Mouse (Mus musculus) mature B cell (primary cell): ENCODE measurements around the gene Chrna5.
"Not testable (repeated sequence)": the region's sequence is repeated elsewhere in the genome, so short reads cannot be mapped to it uniquely, and the experiment has no call there.

ENCODE experiments used
- in situ Hi-C: fragments of 300-500 bp; cut with MboI; formaldehyde crosslinking; loops from 2 replicates; pipeline ENCODE4 v1.14.3; 2019

Gene Chrna5

DNA sequence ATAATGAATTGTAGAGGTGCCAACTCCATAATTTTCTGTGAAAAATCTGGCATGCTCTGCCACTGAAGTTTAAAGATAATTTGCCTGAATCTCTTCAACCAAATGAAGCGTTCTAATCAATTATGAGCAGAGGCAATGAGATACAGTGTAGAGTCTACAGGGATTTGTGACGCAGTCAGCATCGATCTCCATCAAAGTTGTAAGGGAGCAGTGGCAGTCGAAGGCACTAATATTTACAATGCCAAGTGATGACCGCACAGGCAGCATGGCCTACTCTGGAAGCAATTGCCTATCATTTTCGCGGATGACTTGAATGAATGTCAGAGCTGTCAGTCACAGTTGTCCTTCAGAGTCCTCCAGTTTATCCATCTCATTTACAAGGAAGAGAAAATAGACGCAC is at the start of gene Chrna5:
Chrna5 (plus strand) TSS at position 207 of the 400 bp plus-strand sequence.
- in situ Hi-C loops: no loop called here

- in situ Hi-C loops: no loop called here
Measured at GRCm38 (mm10) chr9:54931765-54932164, 48.9 kb upstream of the Chrna5 start.

DNA sequence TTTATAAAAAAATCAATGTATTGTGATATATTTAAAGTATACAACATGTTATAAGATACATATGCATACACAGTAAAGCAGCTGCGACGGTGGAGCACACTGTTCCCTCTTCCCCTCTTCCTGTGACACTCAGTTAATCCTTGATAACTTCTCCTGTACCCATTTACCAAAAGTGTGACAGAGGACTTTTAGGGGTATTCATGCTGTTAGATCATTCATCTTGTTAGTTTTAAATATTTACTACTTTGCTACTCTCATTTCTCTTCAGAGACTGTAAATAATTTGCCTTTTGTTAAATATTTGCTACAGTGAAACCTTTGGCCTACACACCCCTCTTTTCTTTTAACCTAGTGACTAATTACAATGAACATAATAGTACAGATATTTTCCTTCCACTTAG is 48.3 kb upstream of the Chrna5 start:
- in situ Hi-C loops: no loop called here

DNA sequence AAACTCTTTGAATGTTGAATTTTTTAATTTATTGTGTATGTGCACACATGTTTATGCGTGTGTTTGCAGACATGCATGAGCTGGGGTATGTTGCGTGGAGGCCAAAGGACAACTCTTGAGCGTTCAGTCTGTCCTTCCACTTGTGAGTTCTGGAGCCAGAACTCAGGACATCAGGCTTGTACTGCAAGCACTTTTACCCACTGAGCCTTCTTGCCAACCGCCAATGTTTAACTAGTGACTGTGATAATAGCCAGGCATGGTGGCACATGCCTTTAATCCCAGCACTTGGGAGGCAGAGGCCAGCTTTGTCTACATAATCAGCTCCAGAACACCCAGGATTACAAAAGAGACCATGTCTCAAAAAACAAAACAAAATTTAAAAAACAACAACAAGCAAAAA is 38.6 kb upstream of the Chrna5 start:
- in situ Hi-C loops: no loop called here

- in situ Hi-C loops: no loop called here
Measured at GRCm38 (mm10) chr9:54944467-54944866, 36.2 kb upstream of the Chrna5 start.

DNA sequence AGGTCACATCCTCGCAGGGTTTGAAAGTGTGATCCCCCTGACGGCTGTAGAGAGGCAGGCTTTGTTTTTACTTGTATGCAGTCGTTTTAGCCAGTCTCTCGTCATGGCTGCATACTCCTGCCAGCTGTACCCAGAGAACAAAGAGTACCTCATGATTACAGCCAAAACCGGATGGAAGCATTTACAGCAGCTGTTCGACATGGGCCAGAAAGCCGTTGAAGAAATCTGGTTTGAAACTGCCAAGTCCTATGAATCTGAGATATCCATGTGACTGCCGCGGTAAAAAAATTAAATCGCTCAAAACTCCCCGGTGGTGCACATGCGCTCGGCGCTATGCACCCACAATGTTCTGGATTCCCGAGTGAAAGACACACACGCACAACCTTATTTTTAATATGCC is 34.4 kb upstream of the Chrna5 start:
- in situ Hi-C loops: no loop called here

GRCm38 (mm10) chr9:54949465-54949864 is 31.2 kb upstream of the Chrna5 start:
- in situ Hi-C loops: no loop called here

GRCm38 (mm10) chr9:54950162-54950561 is 30.5 kb upstream of the Chrna5 start:
- in situ Hi-C loops: not testable (repeated sequence)

DNA sequence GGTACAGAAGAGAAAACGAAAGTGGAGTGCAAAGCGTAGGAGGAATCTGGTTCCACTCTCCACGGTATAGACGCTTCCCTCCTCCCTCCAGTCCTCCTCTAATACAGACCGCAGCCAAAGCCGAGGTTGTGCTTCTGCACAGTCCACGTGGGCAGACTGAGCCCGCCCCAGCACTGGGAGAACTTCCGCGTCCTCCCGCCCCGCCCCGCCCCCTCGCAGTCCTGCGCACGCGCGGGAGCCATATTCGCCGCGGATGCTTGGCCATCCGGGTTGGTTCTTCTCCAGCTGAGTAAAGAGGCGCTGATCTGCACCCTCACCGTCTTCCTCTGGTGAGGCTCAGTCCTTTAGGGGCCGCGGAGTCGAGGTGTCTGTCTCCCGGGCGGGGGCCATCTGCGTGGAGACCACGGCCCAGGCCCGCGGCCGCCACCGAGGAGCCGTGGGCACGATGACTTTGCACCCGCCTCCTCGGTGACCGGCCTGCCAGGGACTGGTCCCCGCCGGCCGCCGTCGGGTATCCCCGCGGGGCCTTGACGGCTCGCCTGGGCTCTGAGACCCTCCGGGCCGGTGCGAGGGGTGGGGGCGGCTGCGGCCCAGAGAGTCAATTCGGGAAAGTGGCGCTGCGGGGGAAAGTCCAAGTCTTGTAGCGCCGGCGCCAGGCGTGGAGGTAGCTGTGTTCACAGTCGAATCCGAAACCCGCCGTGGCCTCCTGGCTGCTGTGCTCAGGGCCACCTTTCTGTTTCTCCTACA is 29.9 kb upstream of the Chrna5 start, which contains the start of the genes Psma4 and AY074887:
Psma4 (plus strand) TSS at position 216 of the 747 bp plus-strand sequence.
AY074887 (minus strand) TSS at position 424 of the 747 bp plus-strand sequence.
- in situ Hi-C loops: no loop called here

GRCm38 (mm10) chr9:54961059-54961458 is 19.6 kb upstream of the Chrna5 start:
- in situ Hi-C loops: no loop called here

- in situ Hi-C loops: no loop called here
Measured at GRCm38 (mm10) chr9:54963669-54964068, 17.0 kb upstream of the Chrna5 start.

GRCm38 (mm10) chr9:54969972-54970637 is 10.6 kb upstream of the Chrna5 start:
- in situ Hi-C loops: no loop called here

GRCm38 (mm10) chr9:54981291-54982191 is 861 bp downstream of the Chrna5 start:
- in situ Hi-C loops: no loop called here

DNA sequence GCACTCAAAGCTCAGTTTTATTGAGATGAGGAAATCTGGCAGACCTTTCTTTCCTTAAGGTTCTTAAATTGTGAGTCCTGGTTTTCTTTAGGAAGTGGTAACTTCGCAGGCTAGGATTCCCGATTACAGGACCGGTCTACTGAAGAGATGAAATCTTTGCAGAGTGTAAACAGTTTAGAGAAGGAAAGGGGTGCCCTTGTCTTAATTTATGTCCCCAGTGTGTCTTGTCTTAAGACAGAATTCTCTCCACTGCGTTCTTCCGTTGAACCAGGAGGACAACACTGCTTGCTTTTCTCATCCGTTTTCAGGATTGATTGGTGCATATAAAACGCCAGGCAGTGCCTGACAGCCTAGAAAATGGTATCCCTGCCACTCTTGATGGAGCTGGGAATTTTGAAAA is 1.7 kb downstream of the Chrna5 start:
- in situ Hi-C loops: no loop called here

- in situ Hi-C loops: no loop called here
Measured at GRCm38 (mm10) chr9:54990362-54990761, 9.7 kb downstream of the Chrna5 start.

DNA sequence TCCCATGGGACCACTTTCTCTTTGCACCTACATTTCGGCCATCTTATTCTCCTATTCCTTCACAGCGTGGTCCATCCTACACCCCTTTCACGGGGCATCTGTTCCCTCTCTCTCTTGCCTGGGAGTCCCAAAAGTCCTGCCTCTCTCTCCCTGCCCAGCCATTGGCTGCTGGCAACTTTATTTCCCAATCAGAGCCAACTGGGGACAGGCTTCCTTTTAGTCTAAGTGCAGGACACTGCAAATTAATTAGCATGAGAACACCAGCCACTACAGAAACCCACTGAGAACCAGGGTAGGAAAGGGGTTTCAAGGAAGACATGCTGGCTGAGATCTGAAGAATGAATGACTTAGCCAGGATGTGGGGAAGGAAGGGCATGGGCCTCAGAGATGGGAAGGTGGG is 13.7 kb downstream of the Chrna5 start:
- in situ Hi-C loops: no loop called here

- in situ Hi-C loops: no loop called here
Measured at GRCm38 (mm10) chr9:54995645-54996044, 15.0 kb downstream of the Chrna5 start.

GRCm38 (mm10) chr9:55003609-55004008 is 22.9 kb downstream of the Chrna5 start:
- in situ Hi-C loops: no loop called here

DNA sequence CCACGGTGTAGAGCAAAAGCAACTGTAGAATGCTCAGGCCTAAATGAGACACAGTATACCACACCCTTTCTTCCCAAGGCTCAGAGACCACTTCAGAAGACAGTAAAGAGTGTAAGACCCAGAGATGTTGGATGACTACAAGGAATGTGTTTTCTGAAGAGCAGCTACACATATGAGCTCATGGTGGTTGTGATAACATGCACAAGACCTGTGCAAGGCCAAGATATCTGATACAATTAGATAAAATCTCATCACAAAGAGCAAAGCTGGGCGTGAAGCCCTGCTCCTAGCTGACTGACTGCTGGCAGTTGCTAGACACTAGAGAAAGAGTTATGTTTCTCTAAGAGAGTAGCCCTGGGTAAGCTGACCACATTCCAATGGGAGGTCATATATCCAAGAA is 29.0 kb downstream of the Chrna5 start:
- in situ Hi-C loops: no loop called here

- in situ Hi-C loops: no loop called here
Measured at GRCm38 (mm10) chr9:55010588-55011350, 30.1 kb downstream of the Chrna5 start.

GRCm38 (mm10) chr9:55016926-55017325 is 36.2 kb downstream of the Chrna5 start:
- in situ Hi-C loops: no loop called here

- in situ Hi-C loops: no loop called here
Measured at GRCm38 (mm10) chr9:55023326-55023725, 42.6 kb downstream of the Chrna5 start.
